Mouse (Mus musculus) adrenal gland, postnatal 4 days (tissue): ENCODE data around the gene Lrrc4c. TPM values are rescaled to one million over a fixed set of nuclear protein-coding genes. Genes with fewer than 3 reads are reported as not detected.

ENCODE experiments used
- DNase-seq, 2 experiments: peaks; one replicate each; pipeline ENCODE4 v3.0.0; 2021 to 2022; ENCODE audit warnings: low spot score in 2 of 2, mixed read lengths in 2 of 2
- microRNA-seq: library from miRNA; unstranded; fragments of <30 nt; microRNA quantifications from one replicate; pipeline ENCODE4 v1.2.0, GENCODE M21; 2021
- total RNA-seq, 2 experiments: library from RNA; stranded (reverse); gene quantifications; 2 replicates each; pipeline ENCODE4 v1.2.3; 2021

The Lrrc4c gene
- total RNA-seq, 2 experiments from 2014 or later = 6.9 to 7.1 TPM

- no peak for DNase-seq
Measured at GRCm38 (mm10) chr2:97586322-97586721, 1268.4 kb downstream of the Lrrc4c start.

- no peak for DNase-seq
Measured at GRCm38 (mm10) chr2:97590563-97590962, 1272.6 kb downstream of the Lrrc4c start.

DNA sequence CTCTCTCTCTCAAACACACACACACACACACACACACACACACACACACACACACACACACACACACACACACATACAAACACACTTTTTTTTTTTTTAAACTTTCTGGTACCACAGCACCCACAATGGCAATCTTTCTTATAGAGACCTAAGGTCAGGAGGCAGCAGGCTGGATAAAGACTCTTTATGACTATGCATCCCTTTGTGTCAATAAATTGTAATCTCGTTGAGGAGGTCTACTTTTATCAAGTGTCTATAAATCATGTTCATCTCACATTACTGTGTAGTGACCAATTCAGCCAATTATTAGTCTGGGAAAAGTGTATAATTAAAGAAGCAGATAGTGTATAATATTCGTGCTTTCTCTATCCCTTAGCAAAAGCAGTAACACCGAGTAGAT lies 1286.2 kb downstream of the Lrrc4c start:
- DNase-seq = no peak

GRCm38 (mm10) chr2:97604688-97605215 lies 1286.8 kb downstream of the Lrrc4c start:
- DNase-seq = no peak

DNA sequence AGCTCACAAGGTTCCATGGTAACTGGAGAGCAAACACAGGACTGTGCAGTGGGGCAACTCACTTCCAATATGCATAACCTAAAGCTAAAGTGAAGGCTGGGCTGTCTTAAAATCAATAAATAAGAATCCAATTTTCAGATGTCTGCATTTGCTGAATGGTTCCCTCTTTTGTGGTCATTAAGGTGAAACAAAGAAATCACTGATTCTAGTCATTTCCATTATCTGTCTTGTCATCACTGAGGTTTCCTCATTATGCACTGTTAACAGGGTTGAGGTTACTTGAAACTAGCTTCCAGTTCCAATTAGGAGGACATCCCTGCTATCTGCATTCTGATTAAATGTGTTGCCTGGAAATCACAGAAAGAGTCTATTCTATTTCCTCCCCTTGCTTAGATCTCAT lies 1291.5 kb downstream of the Lrrc4c start:
- DNase-seq = no peak

- no peak for DNase-seq
Measured at GRCm38 (mm10) chr2:97610566-97610965, 1292.6 kb downstream of the Lrrc4c start.

DNA sequence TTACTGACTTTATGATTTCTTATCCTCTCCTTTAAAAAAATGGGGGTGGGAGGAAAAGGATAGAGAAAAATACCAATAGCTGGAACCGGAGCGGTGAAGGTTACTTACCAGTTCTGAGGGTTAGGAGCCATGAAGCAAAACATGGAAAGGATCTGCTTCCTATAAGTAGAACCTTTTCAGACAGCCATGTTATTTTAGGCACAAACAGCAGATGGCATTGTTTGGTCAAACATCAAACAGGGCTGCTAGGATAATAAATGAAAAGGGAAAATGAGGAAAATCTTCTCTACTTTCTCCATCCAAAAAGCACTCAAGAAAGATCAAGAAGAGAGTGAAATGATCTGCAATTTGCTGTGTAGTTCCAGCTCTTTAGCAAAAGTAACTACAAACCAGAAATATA lies 1296.8 kb downstream of the Lrrc4c start:
- no peak for DNase-seq

DNA sequence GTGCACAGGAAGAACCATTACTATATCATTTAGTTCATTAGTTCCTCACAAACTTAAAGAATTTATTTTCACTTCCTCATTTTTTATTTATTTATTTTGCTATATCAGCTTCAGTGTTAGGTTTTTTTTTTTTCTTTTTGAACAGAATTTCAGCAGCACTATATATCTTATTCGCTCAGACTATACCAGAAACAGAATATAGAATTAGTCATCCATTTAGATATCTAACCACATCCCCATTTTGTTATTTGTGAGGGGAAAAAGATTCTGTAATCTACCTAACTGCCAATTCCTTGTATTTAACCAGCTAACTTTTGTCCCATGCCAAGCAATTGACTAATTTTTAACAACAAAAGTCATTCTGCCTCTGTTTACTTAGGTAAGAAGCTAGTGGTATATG lies 1300.6 kb downstream of the Lrrc4c start:
- no peak for DNase-seq

- DNase-seq = no peak
Measured at GRCm38 (mm10) chr2:97639941-97640340, 1322.0 kb downstream of the Lrrc4c start.

GRCm38 (mm10) chr2:97641661-97642060 lies 1323.7 kb downstream of the Lrrc4c start:
- DNase-seq = no peak

GRCm38 (mm10) chr2:97652711-97653110 lies 1334.7 kb downstream of the Lrrc4c start:
- no peak for DNase-seq

Small RNA genes within 50 kb of the gene (microRNA-seq; reads per million reads assigned to microRNA genes)
- not detected for gene Gm44320
